Mouse (Mus musculus) liver, adult 2 months (tissue): ENCODE measurements around the gene Gm10160. TPM values are rescaled to one million over a fixed set of nuclear protein-coding genes. Genes with fewer than 3 reads are reported as not detected.

Experiments used
- DNase-seq: peaks from one replicate; pipeline ENCODE4 v3.0.0-alpha.2; 2011; ENCODE audit warnings: low read depth, low spot score; ENCODE audit errors: extremely low read depth
- H3K27ac ChIP-seq: fragments of 200-500 bp; replicated peaks from 2 replicates; pipeline ENCODE4 v1.5.1; 2012; ENCODE audit warnings: low read depth, mild to moderate bottlenecking, control low read depth, inconsistent platforms, low read length; ENCODE audit not compliant: insufficient read depth
- H3K27me3 ChIP-seq: fragments of 200-500 bp; 2 replicates; pipeline ENCODE4 v1.6.1; 2012; ENCODE audit warnings: mild to moderate bottlenecking, moderate library complexity, low read length, inconsistent platforms; ENCODE audit not compliant: control insufficient read depth, insufficient read depth
- H3K36me3 ChIP-seq: fragments of 200-500 bp; 2 replicates; pipeline ENCODE4 v1.6.1; 2012; ENCODE audit warnings: low read length, inconsistent platforms; ENCODE audit not compliant: control insufficient read depth, insufficient read depth
- H3K4me1 ChIP-seq: fragments of 200-500 bp; 2 replicates; pipeline ENCODE4 v1.6.1; 2011; ENCODE audit warnings: low read length; ENCODE audit not compliant: control insufficient read depth, insufficient read depth
- H3K4me3 ChIP-seq: fragments of 200-500 bp; 2 replicates; pipeline ENCODE4 v1.5.1; 2011; ENCODE audit warnings: low read depth, mild to moderate bottlenecking, control low read depth, low read length, moderate library complexity; ENCODE audit not compliant: insufficient read depth
- H3K79me2 ChIP-seq: fragments of 200-500 bp; 2 replicates; pipeline ENCODE4 v1.6.1; 2012; ENCODE audit warnings: inconsistent platforms, mild to moderate bottlenecking, low read length, moderate library complexity; ENCODE audit not compliant: control insufficient read depth, insufficient read depth
- H3K9ac ChIP-seq: fragments of 200-500 bp; 2 replicates; pipeline ENCODE4 v1.6.1; 2012; ENCODE audit warnings: low read depth, mild to moderate bottlenecking, control low read depth, inconsistent platforms, low read length
- CTCF ChIP-seq: fragments of 200-500 bp; IDR thresholded peaks from 2 replicates; pipeline ENCODE4 v1.5.1; 2011; ENCODE audit warnings: low read depth, low read length, control low read depth
- POLR2A ChIP-seq: fragments of 200-500 bp; IDR thresholded peaks from 2 replicates; pipeline ENCODE4 v1.6.1; 2011; ENCODE audit warnings: low read length, control low read depth; ENCODE audit not compliant: insufficient read depth; ENCODE audit errors: extremely low read depth
- WGBS: fragments of 180-500 bp; shearing (Covaris S2); methylation state at CpG from one replicate; pipeline ENCODE4 v1.1.7; 2018; 5-methylcytosine and 5-hydroxymethylcytosine counted together
- polyA plus RNA-seq: library from polyadenylated mRNA; depleted of rRNA; stranded (reverse); fragments of >200 nt; gene quantifications from 2 replicates; pipeline ENCODE4 v1.2.3, GENCODE M21; 2012
- total RNA-seq: library from RNA; depleted of rRNA; stranded (reverse); fragments of >200 nt; gene quantifications from 2 replicates; pipeline ENCODE4 v1.2.3, GENCODE M21; 2014

Gm10160 gene
- total and polyA plus RNA-seq, 2 experiments, result not detected

DNA sequence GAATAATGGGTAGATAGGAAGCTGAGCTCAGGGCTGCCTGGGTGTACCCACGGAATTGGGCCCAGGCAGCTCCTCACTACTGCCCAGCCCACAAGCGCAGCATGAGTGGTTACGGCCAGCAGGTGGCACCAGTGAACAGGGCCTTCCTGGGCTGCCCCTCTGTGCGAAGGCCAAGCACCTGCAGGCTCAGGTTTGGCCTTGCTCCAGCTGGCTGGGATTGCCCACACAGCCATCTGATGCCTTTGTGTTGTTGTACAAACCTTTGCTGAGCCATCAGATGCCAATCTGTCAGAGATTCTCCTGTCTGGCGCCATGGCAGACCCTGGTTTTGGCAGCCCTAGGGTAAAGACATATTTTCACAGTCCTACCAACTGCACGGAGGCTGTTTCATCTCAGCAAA is 12.6 kb upstream of the Gm10160 start:
- Histone ChIP-seq H3K27me3 (no peaks in the 10 kb centered on the region), H3K36me3 (no peaks in the 10 kb centered on the region), H3K4me1 (no peaks in the 10 kb centered on the region), H3K27ac (no peak overlapping the region), H3K79me2 (no peaks in the 10 kb centered on the region), H3K4me3 (no peak overlapping the region), H3K9ac (no peak overlapping the region)
- peak; percentile 94 for TF ChIP-seq CTCF
- TF ChIP-seq POLR2A, result no peak
- WGBS, result 15% methylated on average over 6 of the region's 6 CpGs
- peak; percentile 61 for DNase-seq

DNA sequence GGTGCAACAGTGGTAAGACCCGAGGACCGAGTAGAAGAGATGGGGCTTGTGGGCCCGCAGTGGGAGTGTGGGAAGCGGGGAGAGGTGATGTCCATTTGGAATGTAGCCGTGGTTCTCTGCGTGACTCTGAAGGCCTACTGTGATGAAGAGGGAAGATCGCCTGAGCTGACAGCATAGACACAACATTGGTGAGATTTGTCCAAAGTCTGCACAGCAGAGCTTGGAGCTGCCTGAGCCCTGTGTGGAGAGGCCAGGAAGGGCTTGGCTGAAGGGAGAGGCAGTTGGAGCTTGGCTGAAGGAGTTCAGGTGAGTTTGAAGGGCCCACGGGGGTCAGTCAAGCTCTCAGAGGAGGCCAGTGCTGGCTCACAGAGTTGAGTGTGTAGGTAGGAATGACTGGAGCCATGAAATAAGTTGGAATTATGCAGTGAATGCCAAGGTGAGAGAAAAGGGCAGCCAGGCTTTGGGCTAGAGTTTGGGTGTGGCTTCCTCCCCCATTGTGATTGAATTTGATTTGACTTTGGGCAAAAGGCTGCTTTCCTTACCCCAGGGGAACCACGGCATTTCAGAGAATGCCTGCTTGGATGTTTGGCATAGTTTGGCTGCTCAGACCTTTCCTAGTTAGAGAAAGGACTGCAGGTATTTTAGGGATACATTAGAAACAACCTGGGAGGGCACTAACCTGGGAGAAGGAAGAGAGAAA is 11.8 kb upstream of the Gm10160 start:
- Histone ChIP-seq H3K4me3 (no peak overlapping the region), H3K9ac (no peak overlapping the region), H3K27me3 (no peaks in the 10 kb centered on the region), H3K27ac (no peak overlapping the region), H3K4me1 (no peaks in the 10 kb centered on the region), H3K36me3 (no peaks in the 10 kb centered on the region), H3K79me2 (no peaks in the 10 kb centered on the region)
- TF ChIP-seq CTCF, result no peak
- TF ChIP-seq POLR2A, result no peak
- WGBS, result 84% methylated on average over 9 of the region's 9 CpGs
- DNase-seq, result no peak

DNA sequence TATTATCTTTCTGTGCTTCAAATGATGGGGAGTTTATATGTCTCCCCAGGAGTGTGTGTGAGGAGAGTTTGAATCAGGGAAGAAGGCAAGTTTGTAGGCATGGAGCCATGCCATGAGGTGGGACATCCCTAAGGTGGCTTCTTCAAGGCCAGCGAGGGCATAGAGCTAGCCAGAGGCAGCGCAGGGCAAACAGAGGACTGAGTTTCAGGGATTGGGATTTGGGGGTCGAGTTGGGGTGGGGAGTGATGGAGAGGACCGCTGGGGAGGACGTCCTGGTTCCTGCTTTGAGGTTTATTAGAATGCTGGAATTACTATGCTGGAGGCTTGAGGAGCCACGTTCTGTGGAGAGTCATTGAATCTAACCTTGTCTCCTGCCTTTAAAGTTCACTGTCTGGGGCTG is 10.3 kb upstream of the Gm10160 start:
- DNase-seq, result no peak
- H3K4me1 ChIP-seq, result no peaks in the 10 kb centered on the region
- H3K27ac ChIP-seq, result no peak overlapping the region
- H3K36me3 ChIP-seq, result no peaks in the 10 kb centered on the region
- no peak overlapping the region for H3K4me3 ChIP-seq
- TF ChIP-seq CTCF, result no peak
- H3K9ac ChIP-seq, result no peak overlapping the region
- WGBS, result 91% methylated on average over 6 of the region's 6 CpGs
- H3K79me2 ChIP-seq, result no peaks in the 10 kb centered on the region
- H3K27me3 ChIP-seq, result no peaks in the 10 kb centered on the region

DNA sequence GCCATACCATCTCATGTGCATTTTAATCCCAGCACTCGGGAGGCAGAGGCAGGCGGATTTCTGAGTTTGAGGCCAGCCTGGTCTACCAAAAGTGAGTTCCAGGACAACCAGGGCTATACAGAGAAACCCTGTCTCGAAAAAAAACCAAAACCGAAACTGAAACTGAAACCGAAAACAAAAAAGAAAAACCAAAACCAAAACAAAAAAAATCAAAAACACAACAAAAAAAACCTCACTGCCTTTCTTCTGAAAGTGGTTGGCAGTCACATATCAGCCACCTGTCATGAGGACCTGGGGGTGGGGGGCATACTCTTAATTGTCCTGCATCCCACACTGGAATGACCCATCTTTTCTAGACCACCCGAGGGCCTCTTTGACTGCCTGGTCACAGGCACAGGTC is 9.0 kb upstream of the Gm10160 start:
- H3K27me3 ChIP-seq, result no peaks in the 10 kb centered on the region; the same call in 1 of the 2 replicates
- no peak overlapping the region for H3K9ac ChIP-seq
- TF ChIP-seq POLR2A (no peak), CTCF (no peak)
- no peak for DNase-seq
- H3K36me3 ChIP-seq, result no peaks in the 10 kb centered on the region
- H3K79me2 ChIP-seq, result no peaks in the 10 kb centered on the region
- no peak overlapping the region for H3K4me3 ChIP-seq
- H3K27ac ChIP-seq, result no peak overlapping the region
- no peaks in the 10 kb centered on the region for H3K4me1 ChIP-seq
- WGBS, result 83% methylated on average over 6 of the region's 6 CpGs

DNA sequence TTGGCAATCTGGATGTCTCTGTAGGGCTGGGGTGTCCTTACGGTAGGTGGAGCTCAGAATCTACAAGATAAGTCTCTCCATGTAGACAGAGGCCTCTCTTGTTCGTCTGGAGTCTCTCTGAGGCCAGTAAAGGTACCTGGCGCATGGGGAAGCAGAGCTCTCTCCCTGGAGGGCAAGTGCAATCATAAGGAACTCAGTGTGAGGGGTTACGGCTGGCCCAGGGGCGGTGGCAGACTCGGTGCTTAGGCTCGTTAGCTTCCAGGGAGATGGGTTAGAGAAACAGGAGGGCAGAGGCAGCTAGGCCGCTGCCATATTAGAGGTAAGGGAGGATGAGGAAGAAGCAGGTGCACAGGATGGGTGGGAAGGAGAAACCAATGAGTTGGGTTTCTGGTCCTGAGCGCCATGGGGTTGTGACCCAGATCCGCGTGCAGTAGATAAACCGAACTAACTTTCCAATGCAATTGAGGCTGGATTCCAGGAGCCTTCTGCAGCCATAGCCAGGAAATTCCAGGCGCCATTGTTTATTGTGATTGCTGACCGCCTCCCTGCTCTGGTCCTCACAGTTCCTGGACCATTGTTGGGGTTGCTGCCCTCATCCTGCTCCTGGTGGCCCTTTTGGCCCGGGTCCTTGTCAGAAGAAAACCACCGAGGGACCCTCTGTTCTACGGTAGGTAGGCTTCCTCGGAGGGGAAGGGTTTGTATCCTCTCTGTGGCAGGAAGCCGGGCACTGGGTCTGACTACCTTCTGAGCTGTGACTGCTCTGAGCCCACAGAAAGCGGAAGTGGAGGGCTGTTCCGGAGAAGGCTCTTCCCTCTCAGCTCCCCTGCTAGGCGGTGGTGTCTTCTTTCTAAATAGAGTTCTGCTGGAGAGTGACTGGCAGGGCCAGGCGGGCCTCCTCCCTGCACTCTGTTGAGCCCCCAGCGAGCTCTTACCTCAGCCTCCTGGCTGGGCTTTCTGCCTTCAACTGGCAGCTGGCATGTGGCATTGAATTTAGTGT is 7.3 kb upstream of the Gm10160 start:
- Histone ChIP-seq H3K27me3 (peaks cover 6% of the 10 kb centered on the region; the same call in 1 of the 2 replicates), H3K4me1 (no peaks in the 10 kb centered on the region), H3K4me3 (no peak overlapping the region), H3K36me3 (no peaks in the 10 kb centered on the region), H3K27ac (peak overlapping the region; percentile 27), H3K79me2 (no peaks in the 10 kb centered on the region), H3K9ac (peak overlapping the region; percentile 29; the same call in 1 of the 2 replicates)
- TF ChIP-seq POLR2A, result no peak
- TF ChIP-seq CTCF, result no peak
- peak; percentile 21 for DNase-seq
- WGBS, result 68% methylated on average over 24 of the region's 24 CpGs

DNA sequence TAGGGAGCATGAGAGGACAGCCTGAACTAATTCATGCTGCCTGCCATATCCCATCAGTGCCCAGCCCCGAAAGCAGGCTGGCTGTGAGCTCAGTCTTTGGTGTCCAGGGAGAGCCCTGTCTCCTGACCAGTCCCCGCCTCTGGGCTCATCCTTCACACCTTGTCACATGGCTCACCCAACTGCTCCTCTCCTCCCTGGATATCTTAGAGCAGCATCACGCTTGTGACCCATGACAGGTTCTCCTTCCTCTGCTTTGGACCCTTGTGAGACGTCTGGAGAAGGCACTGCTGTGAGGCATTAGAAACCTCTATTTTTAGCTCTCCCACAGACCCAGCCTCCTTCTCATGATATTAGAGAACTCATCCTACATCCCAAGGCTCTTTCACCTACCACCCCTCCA is 6.3 kb upstream of the Gm10160 start:
- Histone ChIP-seq H3K4me3 (no peak overlapping the region), H3K4me1 (no peaks in the 10 kb centered on the region), H3K9ac (no peak overlapping the region), H3K79me2 (no peaks in the 10 kb centered on the region), H3K36me3 (no peaks in the 10 kb centered on the region), H3K27me3 (peaks cover 6% of the 10 kb centered on the region; the same call in 1 of the 2 replicates), H3K27ac (no peak overlapping the region)
- TF ChIP-seq CTCF, result no peak
- TF ChIP-seq POLR2A, result no peak
- WGBS, result 69% methylated on average over 4 of the region's 4 CpGs
- DNase-seq, result no peak
